Mouse (Mus musculus) ES-E14 (cell line): ENCODE measurements at regions not wholly inside any gene's neighbourhood (a gene's known extent, or its start where the extent isn't known, plus 50 kb on each side); places are given as distances from the start of the nearest gene placed in this dataset.

ENCODE experiments used
- DNase-seq: peaks from one replicate; pipeline ENCODE4 v3.0.0-alpha.2; 2013; ENCODE audit warnings: low read depth, low spot score
- H3K27ac ChIP-seq: 2 replicates; pipeline ENCODE4 v1.5.1; 2012; ENCODE audit warnings: low read depth, mild to moderate bottlenecking, low read length, moderate library complexity, mixed read lengths; ENCODE audit not compliant: poor library complexity, insufficient read depth, severe bottlenecking
- H3K36me3 ChIP-seq: 2 replicates; pipeline ENCODE4 v1.6.1; 2012; ENCODE audit warnings: mild to moderate bottlenecking, low read length, moderate library complexity, mixed read lengths; ENCODE audit not compliant: control insufficient read depth, poor library complexity, insufficient read depth, severe bottlenecking
- H3K4me1 ChIP-seq, 2 experiments: fragments of 150-350 bp in 1 of 2; sonication (generic) in 1 of 2; 2 replicates each; pipeline ENCODE4 v1.6.1; 2012; ENCODE audit warnings: low read length in 2 of 2, mild to moderate bottlenecking in 1 of 2, mixed read lengths in 1 of 2; ENCODE audit not compliant: control insufficient read depth in 2 of 2, insufficient read depth in 2 of 2, poor library complexity in 1 of 2
- H3K4me3 ChIP-seq, 2 experiments: fragments of 150-350 bp in 1 of 2; sonication (generic) in 1 of 2; 2 replicates each; pipeline ENCODE4 v1.5.1; 2012; ENCODE audit warnings: low read length in 2 of 2, low read depth in 1 of 2, mild to moderate bottlenecking in 1 of 2, mixed read lengths in 1 of 2; ENCODE audit not compliant: insufficient read depth in 1 of 2, poor library complexity in 1 of 2, severe bottlenecking in 1 of 2
- H3K9ac ChIP-seq: 2 replicates; pipeline ENCODE4 v1.6.1; 2012; ENCODE audit warnings: low read depth, mild to moderate bottlenecking, low read length, mixed read lengths; ENCODE audit not compliant: poor library complexity, insufficient read depth, severe bottlenecking
- H3K9me3 ChIP-seq: fragments of 150-350 bp; sonication (generic); 2 replicates; pipeline ENCODE4 v1.6.1; 2012; ENCODE audit warnings: low read depth, mild to moderate bottlenecking, low read length; ENCODE audit not compliant: control insufficient read depth, insufficient read depth
- CHD2 ChIP-seq: IDR thresholded peaks from 2 replicates; pipeline ENCODE4 v1.6.1; 2014; ENCODE audit warnings: mild to moderate bottlenecking, low read depth, low read length, inconsistent platforms
- HCFC1 ChIP-seq: IDR thresholded peaks from 2 replicates; pipeline ENCODE4 v1.6.1; 2012; ENCODE audit warnings: low read length, inconsistent platforms, borderline replicate concordance; ENCODE audit not compliant: insufficient read depth
- MAFK ChIP-seq: IDR thresholded peaks from 2 replicates; pipeline ENCODE4 v1.6.1; 2014; ENCODE audit warnings: mild to moderate bottlenecking, low read depth, low read length, inconsistent platforms; ENCODE audit not compliant: insufficient read depth
- ZC3H11A ChIP-seq: IDR thresholded peaks from 2 replicates; pipeline ENCODE4 v1.6.1; 2012; ENCODE audit warnings: low read depth, mild to moderate bottlenecking, inconsistent platforms, low read length, borderline replicate concordance
- ZNF384 ChIP-seq: IDR thresholded peaks from 2 replicates; pipeline ENCODE4 v1.6.1; 2012; ENCODE audit warnings: low read depth, low read length, inconsistent platforms
- in situ Hi-C, 2 experiments: fragments of 600-800 bp; cut with MboI; formaldehyde crosslinking; loops; one replicate each; pipeline ENCODE4 v1.15.1; 2025; ENCODE audit warnings: low sequenced_read_pairs in 2 of 2, inconsistent platforms in 1 of 2; ENCODE audit not compliant: unreplicated experiment in 2 of 2

DNA sequence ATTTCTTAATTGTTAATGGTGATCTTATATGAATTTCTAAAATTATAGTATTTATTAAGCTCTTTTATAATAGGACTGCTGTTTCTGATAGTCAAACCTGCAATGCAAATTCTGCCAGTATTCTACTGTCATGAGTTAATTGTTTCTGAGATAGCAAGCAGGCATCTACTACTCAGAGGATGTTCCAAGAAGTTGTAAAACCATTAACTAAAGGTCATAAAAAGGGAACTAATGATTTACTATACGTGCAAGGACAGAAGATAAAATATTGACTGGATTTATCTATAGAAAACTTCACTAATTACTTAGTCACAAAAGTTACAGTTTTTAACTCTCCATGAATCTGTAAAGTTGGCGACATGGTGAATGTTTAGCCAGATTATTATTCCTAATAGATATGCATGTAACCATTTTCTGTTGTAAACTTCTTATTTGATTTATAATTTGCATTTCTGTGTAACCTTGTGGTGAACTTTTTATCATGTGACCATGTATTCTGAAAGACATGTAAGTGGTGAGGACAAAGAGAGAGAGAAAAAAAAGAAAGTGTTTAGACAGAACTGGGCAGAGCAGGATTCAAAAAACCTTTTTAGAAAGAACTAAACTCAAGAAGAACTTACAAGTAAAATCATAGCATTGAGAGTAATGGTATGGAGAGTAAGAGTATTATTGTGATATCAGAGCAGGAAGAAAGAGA, 395.5 kb upstream of the Sphkap start:
- in situ Hi-C loops: no loop called here
- TF ChIP-seq ZNF384 (no peak), ZC3H11A (no peak), CHD2 (no peak), HCFC1 (no peak), MAFK (no peak)
- Histone ChIP-seq H3K9ac (no peak overlapping the region), H3K36me3 (no peaks in the 10 kb centered on the region), H3K9me3 (no peaks in the 10 kb centered on the region), H3K27ac (no peak overlapping the region), H3K4me3 (no peak overlapping the region), H3K4me1 (no peaks in the 10 kb centered on the region)
- DNase-seq: no peak

DNA sequence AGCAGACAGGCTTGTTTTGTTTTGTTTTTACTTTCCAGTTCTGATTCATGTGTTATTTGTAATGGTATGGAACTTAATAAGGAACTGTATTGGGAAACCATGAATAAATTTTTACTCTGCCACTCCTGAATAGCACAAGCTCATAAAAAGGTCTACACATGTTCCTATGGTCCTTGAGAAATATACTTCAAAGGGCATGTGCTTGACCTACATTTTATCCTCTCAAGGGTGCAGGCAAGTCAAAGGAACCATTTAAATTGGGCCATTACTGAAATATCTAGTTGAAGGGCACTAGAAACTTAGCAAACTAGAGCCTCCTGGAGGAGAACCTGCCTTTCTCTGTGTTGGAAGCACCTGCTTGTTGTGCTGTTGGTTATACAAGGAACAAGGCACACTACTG, 393.8 kb upstream of the Sphkap start:
- Histone ChIP-seq H3K9ac (no peak overlapping the region), H3K4me1 (no peaks in the 10 kb centered on the region), H3K27ac (no peak overlapping the region), H3K36me3 (no peaks in the 10 kb centered on the region), H3K9me3 (no peaks in the 10 kb centered on the region), H3K4me3 (no peak overlapping the region)
- TF ChIP-seq HCFC1: no peak
- no peak for TF ChIP-seq ZC3H11A
- TF ChIP-seq CHD2: no peak
- TF ChIP-seq ZNF384: no peak
- TF ChIP-seq MAFK: no peak
- DNase-seq: no peak
- in situ Hi-C loops: no loop called here

DNA sequence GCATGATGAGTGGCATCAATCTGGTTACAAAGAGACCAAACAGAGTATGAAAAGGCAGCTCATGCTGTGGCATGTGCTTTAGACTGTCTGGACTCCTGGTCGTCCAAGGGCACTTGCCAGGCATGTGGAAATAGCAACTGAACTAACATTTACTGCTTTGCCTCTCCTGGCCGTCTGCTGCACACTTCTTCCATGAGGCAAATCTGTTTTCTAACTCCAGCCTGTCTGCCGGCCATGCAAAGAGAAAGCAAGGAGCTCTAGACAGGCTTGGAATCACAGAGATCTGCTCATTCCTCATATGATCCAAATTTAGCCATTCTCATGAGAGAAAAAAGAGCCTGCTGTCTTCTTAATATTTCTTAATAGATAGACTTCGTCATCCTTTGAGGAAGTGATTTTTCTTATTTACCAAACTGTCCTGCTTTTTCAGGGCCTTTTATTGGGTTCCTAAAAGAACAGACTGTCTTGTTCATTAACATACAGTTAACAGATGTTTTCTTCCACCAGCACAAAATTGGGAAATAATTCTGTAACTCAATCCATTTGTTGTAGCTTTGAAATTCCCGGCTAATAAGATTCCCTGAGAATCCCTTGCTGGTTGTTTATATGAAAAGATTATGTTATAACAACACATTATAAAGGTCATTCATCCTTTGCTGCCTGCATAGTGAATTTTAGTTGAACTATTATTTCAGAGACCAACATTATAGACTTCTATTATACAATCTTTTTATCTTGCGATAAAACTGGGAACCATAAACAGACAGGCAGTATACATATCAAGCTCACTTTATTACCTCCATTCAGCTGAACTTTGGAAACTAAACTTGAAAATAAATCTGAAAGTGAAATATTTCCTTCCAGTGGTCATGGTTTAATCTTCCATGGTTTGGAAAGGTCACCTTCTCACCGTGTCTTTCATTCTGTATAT, 389.2 kb upstream of the Sphkap start:
- no peak for DNase-seq
- TF ChIP-seq ZC3H11A (no peak), MAFK (no peak), CHD2 (no peak), ZNF384 (no peak), HCFC1 (no peak)
- in situ Hi-C loops: no loop called here

DNA sequence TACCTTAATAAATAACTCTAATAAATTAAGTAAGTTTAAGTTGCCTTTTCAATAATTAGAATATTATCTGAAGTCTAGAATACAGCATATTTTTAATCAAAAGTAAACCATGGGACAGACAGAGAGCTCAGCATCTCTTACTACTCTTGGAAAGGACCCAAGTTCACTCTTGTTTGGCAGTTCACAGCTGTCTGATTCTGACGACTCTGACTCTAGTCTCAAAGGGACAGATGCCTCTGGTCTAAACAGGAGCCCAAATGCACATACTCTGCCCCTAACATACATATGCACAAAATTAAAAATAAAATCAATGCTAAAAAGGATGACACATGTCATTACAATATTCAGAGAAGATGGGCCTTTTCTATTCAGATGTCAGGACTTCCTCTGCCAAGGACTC, 369.2 kb upstream of the Sphkap start:
- H3K9ac ChIP-seq: no peak overlapping the region
- in situ Hi-C loops: no loop called here
- no peak for TF ChIP-seq CHD2
- TF ChIP-seq HCFC1: no peak
- no peak for TF ChIP-seq ZNF384
- no peak for TF ChIP-seq ZC3H11A
- TF ChIP-seq MAFK: no peak
- DNase-seq: no peak
- H3K4me3 ChIP-seq: no peak overlapping the region
- no peaks in the 10 kb centered on the region for H3K4me1 ChIP-seq
- no peak overlapping the region for H3K27ac ChIP-seq
- H3K9me3 ChIP-seq: no peaks in the 10 kb centered on the region
- H3K36me3 ChIP-seq: no peaks in the 10 kb centered on the region

More for the DNA sequence above, 389.2 kb upstream of the Sphkap start:
- H3K27ac ChIP-seq: no peak overlapping the region
- H3K4me3 ChIP-seq: no peak overlapping the region
- H3K4me1 ChIP-seq: no peaks in the 10 kb centered on the region
- H3K9me3 ChIP-seq: no peaks in the 10 kb centered on the region
- H3K36me3 ChIP-seq: no peaks in the 10 kb centered on the region
- no peak overlapping the region for H3K9ac ChIP-seq
